Mouse (Mus musculus): ENCODE measurements around the gene Bdkrb2. TPM values are rescaled to one million over a fixed set of nuclear protein-coding genes. Genes with fewer than 3 reads are reported as not detected.

Gene Bdkrb2
- polyA plus RNA-seq, 2 experiments = 1.2 to 2.2 TPM

DNA sequence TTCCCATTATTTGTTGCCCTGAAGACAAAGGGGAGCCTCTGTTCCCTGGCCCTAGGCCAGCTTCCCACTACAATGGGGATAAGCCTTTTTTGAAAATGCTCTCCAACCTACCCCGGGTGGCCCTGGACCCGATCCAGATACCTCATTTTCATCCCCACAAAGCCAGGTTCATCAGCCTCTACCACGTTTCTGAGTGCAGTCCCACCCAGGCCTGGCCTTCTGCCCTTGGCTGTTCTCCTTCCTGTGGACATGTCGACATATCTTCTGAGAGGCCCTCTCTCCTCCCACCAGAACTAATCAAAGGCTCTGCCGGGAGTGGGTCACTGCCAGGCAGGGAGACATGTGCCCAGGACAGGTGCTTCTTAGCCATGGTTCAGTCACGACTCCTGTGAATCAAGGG lies 38.6 kb downstream of the Bdkrb2 start:
- H3K4me2 ChIP-seq (replicated peaks; ENCODE audit: low read depth, low read length, severe bottlenecking) = no peak overlapping the region
- no peaks in the 10 kb centered on the region for H3K27me3 ChIP-seq (ENCODE audit: control insufficient read depth, insufficient read depth, low read length)
- TF ChIP-seq POLR2A (IDR thresholded peaks at IDR 0.05; ENCODE audit: borderline replicate concordance, extremely low read depth, insufficient read depth, insufficient read length) = no peak
- H3K9ac ChIP-seq (ENCODE audit: low read depth, low read length, severe bottlenecking) = no peak overlapping the region
- no peak for ATAC-seq (ENCODE audit: low FRiP score, low read depth)
- no peak overlapping the region for H3K27ac ChIP-seq (replicated peaks; ENCODE audit: low read depth, low read length)
- no peak overlapping the region for H3K4me3 ChIP-seq (replicated peaks; ENCODE audit: low read length)
- WGBS = 67% methylated on average over 6 of the region's 6 CpGs
- no peak for DNase-seq (ENCODE audit: low spot score)
- no peaks in the 10 kb centered on the region for H3K9me3 ChIP-seq (ENCODE audit: control insufficient read depth, low read length)
- no peaks in the 10 kb centered on the region for H3K4me1 ChIP-seq (ENCODE audit: control insufficient read depth, insufficient read depth, low read length)
- H3K36me3 ChIP-seq (ENCODE audit: control insufficient read depth, insufficient read depth, low read length) = no peaks in the 10 kb centered on the region

DNA sequence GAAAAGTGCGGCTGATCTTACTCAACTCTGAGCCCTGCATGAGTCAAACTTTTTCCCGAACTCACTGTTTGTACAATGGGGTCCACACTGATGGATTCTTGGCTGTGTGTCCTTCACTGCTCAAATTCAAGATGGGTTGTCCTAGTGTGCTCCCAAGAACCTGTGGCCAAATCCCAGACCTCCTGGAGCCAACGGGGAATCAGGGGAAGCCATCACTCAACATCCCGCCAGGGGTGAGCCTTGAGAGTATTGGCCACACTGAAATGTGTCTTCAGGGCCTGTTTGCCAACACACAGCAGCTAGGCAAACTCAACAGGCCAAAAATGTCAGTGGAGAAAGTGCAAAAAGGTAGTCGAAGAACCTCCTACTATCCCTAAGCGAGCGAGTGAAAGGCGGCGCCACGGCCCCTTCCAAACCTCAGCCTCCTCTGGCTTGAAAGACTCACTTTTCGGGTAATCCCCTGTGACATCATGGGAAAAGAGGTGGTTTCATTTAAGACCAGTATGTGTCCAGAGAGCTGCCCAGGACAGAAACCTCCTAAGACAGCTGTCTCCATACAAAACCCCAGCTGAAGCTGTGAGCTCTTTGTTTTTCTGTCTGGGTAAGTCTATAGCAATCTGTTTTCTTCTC lies 39.7 kb downstream of the Bdkrb2 start, which contains the start of gene Bdkrb1:
Gene Bdkrb1, plus strand, starts transcription at position 505 of the 630 bp plus-strand sequence.
- H3K4me3 ChIP-seq (replicated peaks; ENCODE audit: low read length) = no peak within 1 kb of the TSS
- DNase-seq (ENCODE audit: low spot score) = no peak
- H3K9ac ChIP-seq (ENCODE audit: low read depth, low read length, severe bottlenecking) = no peak within 1 kb of the TSS
- H3K36me3 ChIP-seq (ENCODE audit: control insufficient read depth, insufficient read depth, low read length) = no peaks in the 10 kb centered on the region
- no peak for TF ChIP-seq POLR2A (IDR thresholded peaks at IDR 0.05; ENCODE audit: borderline replicate concordance, extremely low read depth, insufficient read depth, insufficient read length)
- WGBS = 92% methylated on average over 11 of the region's 11 CpGs
- H3K9me3 ChIP-seq (ENCODE audit: control insufficient read depth, low read length) = no peaks in the 10 kb centered on the region
- H3K4me1 ChIP-seq (ENCODE audit: control insufficient read depth, insufficient read depth, low read length) = no peaks in the 10 kb centered on the region
- no peak within 1 kb of the TSS for H3K27ac ChIP-seq (replicated peaks; ENCODE audit: low read depth, low read length)
- H3K4me2 ChIP-seq (replicated peaks; ENCODE audit: low read depth, low read length, severe bottlenecking) = no peak within 1 kb of the TSS
- no peak for ATAC-seq (ENCODE audit: low FRiP score, low read depth)
- H3K27me3 ChIP-seq (ENCODE audit: control insufficient read depth, insufficient read depth, low read length) = no peaks in the 10 kb centered on the region

DNA sequence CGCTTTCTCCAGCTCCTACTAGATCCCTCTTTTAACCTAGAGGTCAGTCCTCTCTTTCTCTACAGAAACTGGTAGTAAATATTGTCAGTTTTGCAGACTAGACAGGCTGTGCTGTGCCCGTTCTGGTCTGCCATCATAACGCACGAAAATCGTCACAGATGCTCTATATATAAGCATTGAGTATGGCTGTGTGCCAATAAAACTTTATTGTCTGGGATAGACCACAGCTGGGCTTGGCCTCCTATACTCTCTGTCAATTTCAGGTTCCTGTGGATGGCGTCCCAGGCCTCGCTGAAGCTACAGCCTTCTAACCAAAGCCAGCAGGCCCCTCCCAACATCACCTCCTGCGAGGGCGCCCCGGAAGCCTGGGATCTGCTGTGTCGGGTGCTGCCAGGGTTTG lies 40.9 kb downstream of the Bdkrb2 start:
- Histone ChIP-seq H3K4me1 (ENCODE audit: control insufficient read depth, insufficient read depth, low read length) (no peaks in the 10 kb centered on the region), H3K9ac (ENCODE audit: low read depth, low read length, severe bottlenecking) (no peak overlapping the region), H3K9me3 (ENCODE audit: control insufficient read depth, low read length) (no peaks in the 10 kb centered on the region), H3K4me2 (replicated peaks; ENCODE audit: low read depth, low read length, severe bottlenecking) (no peak overlapping the region), H3K27me3 (ENCODE audit: control insufficient read depth, insufficient read depth, low read length) (no peaks in the 10 kb centered on the region), H3K27ac (replicated peaks; ENCODE audit: low read depth, low read length) (no peak overlapping the region), H3K36me3 (ENCODE audit: control insufficient read depth, insufficient read depth, low read length) (no peaks in the 10 kb centered on the region), H3K4me3 (replicated peaks; ENCODE audit: low read length) (no peak overlapping the region)
- 72% methylated on average over 11 of the region's 11 CpGs for WGBS
- no peak for ATAC-seq (ENCODE audit: low FRiP score, low read depth)
- TF ChIP-seq POLR2A (IDR thresholded peaks at IDR 0.05; ENCODE audit: borderline replicate concordance, extremely low read depth, insufficient read depth, insufficient read length) = no peak
- no peak for DNase-seq (ENCODE audit: low spot score)

DNA sequence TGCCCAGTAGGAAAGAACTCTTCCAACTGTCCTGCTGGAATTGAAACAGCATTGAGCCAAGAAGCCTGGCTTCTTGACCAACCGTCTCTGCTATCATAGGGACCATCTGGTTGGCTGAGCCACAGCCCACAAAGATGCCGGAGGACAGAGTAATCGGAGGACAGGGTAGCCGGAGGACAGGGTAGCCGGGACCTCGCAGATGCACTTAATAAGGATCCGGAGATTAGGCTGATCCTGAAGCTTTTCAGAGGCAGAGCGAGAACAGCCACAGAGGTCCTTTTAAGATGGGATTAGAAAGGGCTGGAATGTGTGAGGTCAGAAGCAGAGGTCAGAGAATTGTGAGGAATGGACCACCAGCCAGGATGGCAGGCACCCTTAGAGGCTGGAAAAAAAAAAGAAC lies 42.2 kb downstream of the Bdkrb2 start:
- no peaks in the 10 kb centered on the region for H3K27me3 ChIP-seq (ENCODE audit: control insufficient read depth, insufficient read depth, low read length)
- ATAC-seq (ENCODE audit: low FRiP score, low read depth) (no peak), DNase-seq (ENCODE audit: low spot score) (no peak)
- no peak overlapping the region for H3K4me2 ChIP-seq (replicated peaks; ENCODE audit: low read depth, low read length, severe bottlenecking)
- H3K9ac ChIP-seq (ENCODE audit: low read depth, low read length, severe bottlenecking) = no peak overlapping the region
- H3K9me3 ChIP-seq (ENCODE audit: control insufficient read depth, low read length) = no peaks in the 10 kb centered on the region
- 0 out of 2 replicates have a peak, but pooled peaks cover 3% of the 10 kb centered on the region for H3K36me3 ChIP-seq (ENCODE audit: control insufficient read depth, insufficient read depth, low read length)
- H3K27ac ChIP-seq (replicated peaks; ENCODE audit: low read depth, low read length) = no peak overlapping the region
- 21% methylated on average over 8 of the region's 8 CpGs for WGBS
- H3K4me3 ChIP-seq (replicated peaks; ENCODE audit: low read length) = no peak overlapping the region
- TF ChIP-seq POLR2A (IDR thresholded peaks at IDR 0.05; ENCODE audit: borderline replicate concordance, extremely low read depth, insufficient read depth, insufficient read length) = no peak
- no peaks in the 10 kb centered on the region for H3K4me1 ChIP-seq (ENCODE audit: control insufficient read depth, insufficient read depth, low read length)

DNA sequence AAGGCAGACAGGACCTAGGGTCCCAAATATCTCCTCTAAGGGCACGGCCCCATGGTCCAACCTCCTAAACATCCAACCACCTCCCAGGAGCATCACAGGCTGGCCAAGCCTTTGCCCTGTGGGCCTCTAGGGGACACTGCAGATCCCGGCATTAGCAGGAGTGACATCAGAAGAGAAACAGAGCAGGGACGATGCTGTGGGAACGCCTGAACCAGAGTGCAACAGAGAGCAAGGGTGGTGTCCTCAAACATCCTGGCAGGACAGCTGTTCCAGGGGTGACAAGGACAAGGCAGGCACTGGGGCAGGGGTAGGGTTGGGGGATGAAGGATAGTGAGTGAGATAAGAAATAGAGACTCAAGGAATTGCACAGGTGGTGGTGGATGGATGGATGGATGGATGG lies 43.9 kb downstream of the Bdkrb2 start:
- no peak overlapping the region for H3K4me3 ChIP-seq (replicated peaks; ENCODE audit: low read length)

More for the DNA sequence above, 43.9 kb downstream of the Bdkrb2 start:
- DNase-seq (ENCODE audit: low spot score) (no peak), ATAC-seq (ENCODE audit: low FRiP score, low read depth) (no peak)
- Histone ChIP-seq H3K36me3 (ENCODE audit: control insufficient read depth, insufficient read depth, low read length) (0 out of 2 replicates have a peak, but pooled peaks cover 3% of the 10 kb centered on the region), H3K9ac (ENCODE audit: low read depth, low read length, severe bottlenecking) (no peak overlapping the region), H3K27me3 (ENCODE audit: control insufficient read depth, insufficient read depth, low read length) (no peaks in the 10 kb centered on the region), H3K27ac (replicated peaks; ENCODE audit: low read depth, low read length) (no peak overlapping the region), H3K4me1 (ENCODE audit: control insufficient read depth, insufficient read depth, low read length) (no peaks in the 10 kb centered on the region), H3K9me3 (ENCODE audit: control insufficient read depth, low read length) (no peaks in the 10 kb centered on the region), H3K4me2 (replicated peaks; ENCODE audit: low read depth, low read length, severe bottlenecking) (no peak overlapping the region)
- TF ChIP-seq POLR2A (IDR thresholded peaks at IDR 0.05; ENCODE audit: borderline replicate concordance, extremely low read depth, insufficient read depth, insufficient read length) = no peak
- WGBS = 71% methylated on average over 4 of the region's 4 CpGs
